Mouse (Mus musculus) midbrain, postnatal 0 days (tissue): ENCODE data around the gene Cdiptos. TPM values are rescaled to one million over a fixed set of nuclear protein-coding genes. Genes with fewer than 3 reads are reported as not detected.

Experiments
- ATAC-seq: fragments of 200-750 bp; cut with Nextera tagmentation; 2 replicates; pipeline ENCODE4 v1.8.0; 2017; ENCODE audit warnings: moderate number of reproducible peaks, mild to moderate bottlenecking, moderate TSS enrichment, moderate library complexity; ENCODE audit not compliant: low FRiP score
- DNase-seq: peaks from one replicate; pipeline ENCODE4 v3.0.0-alpha.2; 2015; ENCODE audit warnings: low spot score
- H3K27ac ChIP-seq: fragments of 300-500 bp; sonication (generic); 2 replicates; pipeline ENCODE4 v1.5.1; 2014; ENCODE audit warnings: low read depth, mild to moderate bottlenecking, low read length, mixed read lengths
- H3K27me3 ChIP-seq: fragments of 300-500 bp; sonication (generic); 2 replicates; pipeline ENCODE4 v1.6.1; 2014; ENCODE audit warnings: low read length, control low read depth, mixed read lengths; ENCODE audit not compliant: insufficient read depth
- H3K36me3 ChIP-seq: fragments of 300-500 bp; sonication (generic); 2 replicates; pipeline ENCODE4 v1.6.1; 2014; ENCODE audit warnings: low read length, control low read depth, mixed read lengths; ENCODE audit not compliant: insufficient read depth
- H3K4me1 ChIP-seq: fragments of 300-500 bp; sonication (generic); 2 replicates; pipeline ENCODE4 v1.6.1; 2014; ENCODE audit warnings: mild to moderate bottlenecking, control low read depth, antibody characterized with exemption, low read length, mixed read lengths; ENCODE audit not compliant: insufficient read depth
- H3K4me2 ChIP-seq: fragments of 300-500 bp; sonication (generic); 2 replicates; pipeline ENCODE4 v1.6.1; 2014; ENCODE audit warnings: low read depth, mild to moderate bottlenecking, low read length, mixed read lengths; ENCODE audit not compliant: poor library complexity, severe bottlenecking
- H3K4me3 ChIP-seq: fragments of 300-500 bp; sonication (generic); 2 replicates; pipeline ENCODE4 v1.5.1; 2014; ENCODE audit warnings: low read depth, mild to moderate bottlenecking, low read length, moderate library complexity
- H3K9ac ChIP-seq: fragments of 300-500 bp; sonication (generic); replicated peaks from 2 replicates; pipeline ENCODE4 v1.6.1; 2014; ENCODE audit warnings: mild to moderate bottlenecking, low read length, moderate library complexity, mixed read lengths; ENCODE audit not compliant: poor library complexity, severe bottlenecking
- H3K9me3 ChIP-seq: fragments of 300-500 bp; sonication (generic); 2 replicates; pipeline ENCODE4 v1.6.1; 2016; ENCODE audit warnings: low read length, control low read depth
- CTCF ChIP-seq: IDR thresholded peaks from 2 replicates; pipeline ENCODE4 v1.5.1; 2016; ENCODE audit warnings: antibody characterized with exemption, mild to moderate bottlenecking
- WGBS: fragments of 180-500 bp; shearing (Covaris S2); extraction: QIAGEN DNeasy Blood & Tissue Kit; methylation state at CpG from one replicate; pipeline ENCODE4 v1.1.7; 2014; 5-methylcytosine and 5-hydroxymethylcytosine counted together
- polyA plus RNA-seq: library from polyadenylated mRNA; unstranded; fragments of >200 nt; fragmentation: Nextera tagmentation; extraction: Ambion mirVana; gene quantifications from 2 replicates; pipeline ENCODE4 v1.2.1, GENCODE M21; 2015
- total RNA-seq: library from RNA; depleted of rRNA; stranded (reverse); fragments of >200 nt; gene quantifications from 2 replicates; pipeline ENCODE4 v1.2.3, GENCODE M21; 2014

Gene Cdiptos
- total and polyA plus RNA-seq, 2 experiments from 2014 or later: 0.79 TPM; not detected in 1

GRCm38 (mm10) chr7:126949793-126950646 is 25.9 kb downstream of the Cdiptos start, which contains the start of gene Sez6l2:
TSS of gene Sez6l2 (plus strand) at chr7:126950563.
- peak; percentile 91 for DNase-seq
- peak; percentile 91 for ATAC-seq
- Histone ChIP-seq H3K9ac (peak within 1 kb of the TSS; percentile 86), H3K4me2 (peak within 1 kb of the TSS; percentile 95), H3K27ac (peak within 1 kb of the TSS; percentile 95), H3K27me3 (no peaks in the 10 kb centered on the region), H3K4me3 (peak within 1 kb of the TSS; percentile 63), H3K4me1 (peaks cover 19% of the 10 kb centered on the region), H3K9me3 (no peaks in the 10 kb centered on the region), H3K36me3 (peaks cover 19% of the 10 kb centered on the region)
- TF ChIP-seq CTCF: no peak
- WGBS: under 1% methylated on average over 40 of the region's 42 CpGs

- peaks cover 25% of the 10 kb centered on the region for H3K36me3 ChIP-seq
- DNase-seq: peak; percentile 75
- H3K9me3 ChIP-seq: no peaks in the 10 kb centered on the region
- peak within 1 kb of the TSS; percentile 95 for H3K4me2 ChIP-seq
- peak; percentile 70 for ATAC-seq
- peak within 1 kb of the TSS; percentile 86 for H3K9ac ChIP-seq
- no peaks in the 10 kb centered on the region for H3K27me3 ChIP-seq
- H3K27ac ChIP-seq: peak within 1 kb of the TSS; percentile 95
- peaks cover 19% of the 10 kb centered on the region for H3K4me1 ChIP-seq
- TF ChIP-seq CTCF: no peak
- WGBS: under 1% methylated on average over 20 of the region's 21 CpGs
- H3K4me3 ChIP-seq: peak within 1 kb of the TSS; percentile 63
Measured at GRCm38 (mm10) chr7:126949403-126949792, 26.5 kb downstream of the Cdiptos start, which contains the start of gene Asphd1. TSS of gene Asphd1 (minus strand) at chr7:126949582.

- Histone ChIP-seq H3K9me3 (no peaks in the 10 kb centered on the region), H3K27ac (peak overlapping the region; percentile 95), H3K4me2 (peak overlapping the region; percentile 95), H3K4me3 (peak overlapping the region; percentile 63), H3K27me3 (no peaks in the 10 kb centered on the region), H3K36me3 (peaks cover 26% of the 10 kb centered on the region), H3K4me1 (peaks cover 19% of the 10 kb centered on the region), H3K9ac (peak overlapping the region; percentile 86)
- no peak for ATAC-seq
- no peak for DNase-seq
- no peak for TF ChIP-seq CTCF
- 69% methylated on average over 10 of the region's 10 CpGs for WGBS
Measured at GRCm38 (mm10) chr7:126948626-126949025, 27.3 kb downstream of the Cdiptos start.

DNA sequence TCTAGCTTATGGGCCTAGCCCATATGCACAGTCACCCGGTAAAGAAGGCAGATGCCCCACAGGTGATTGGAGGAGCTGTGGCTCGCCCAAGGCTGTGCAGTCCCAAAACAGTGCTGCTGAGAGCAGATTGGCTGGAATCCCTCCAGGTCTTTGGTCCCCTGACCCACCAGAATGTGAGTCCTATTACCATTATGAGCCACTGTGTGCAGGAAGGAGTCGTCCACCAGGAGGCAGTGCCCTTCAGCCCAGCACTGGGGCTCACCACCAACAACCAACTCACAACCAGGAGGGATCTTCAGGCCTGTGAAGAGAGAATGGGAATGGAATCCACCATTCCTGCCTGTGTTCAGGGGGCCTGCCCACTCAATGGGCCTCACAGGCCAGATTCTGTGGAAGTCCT is 29.4 kb downstream of the Cdiptos start:
- WGBS: 39% methylated on average over 3 of the region's 3 CpGs
- Histone ChIP-seq H3K4me2 (no peak overlapping the region; the same call in 1 of the 2 replicates), H3K27me3 (no peaks in the 10 kb centered on the region), H3K9me3 (no peaks in the 10 kb centered on the region), H3K36me3 (peaks cover 28% of the 10 kb centered on the region), H3K4me3 (no peak overlapping the region), H3K4me1 (peaks cover 8% of the 10 kb centered on the region; the same call in 1 of the 2 replicates), H3K9ac (no peak overlapping the region), H3K27ac (no peak overlapping the region)
- DNase-seq (peak; percentile 46), ATAC-seq (no peak)
- TF ChIP-seq CTCF: peak; percentile 72

DNA sequence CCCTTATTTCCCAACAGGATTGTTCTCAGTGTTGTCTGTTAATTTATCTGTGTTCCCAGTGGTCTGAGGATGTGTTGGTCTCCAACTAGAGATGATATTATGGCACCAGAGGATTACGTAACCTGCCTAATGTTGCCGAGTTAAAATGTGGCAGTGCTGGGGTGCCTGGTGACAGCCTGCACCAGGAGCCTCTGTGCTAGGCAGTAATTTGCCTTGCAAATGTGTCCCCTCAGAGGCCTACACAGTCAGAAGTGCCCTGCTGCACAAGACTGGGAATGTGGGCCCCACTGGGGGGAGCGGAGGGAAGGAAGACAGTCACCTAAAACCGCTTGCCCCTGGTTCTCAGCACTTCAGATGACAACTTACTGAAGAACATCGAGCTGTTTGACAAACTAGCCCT is 34.1 kb downstream of the Cdiptos start:
- no peak overlapping the region for H3K4me2 ChIP-seq
- H3K27me3 ChIP-seq: no peaks in the 10 kb centered on the region
- 47% methylated on average over 5 of the region's 5 CpGs for WGBS
- no peak overlapping the region for H3K4me3 ChIP-seq
- no peak for TF ChIP-seq CTCF
- H3K36me3 ChIP-seq: peaks cover 40% of the 10 kb centered on the region
- no peaks in the 10 kb centered on the region for H3K9me3 ChIP-seq
- H3K4me1 ChIP-seq: no peaks in the 10 kb centered on the region
- DNase-seq: no peak
- no peak overlapping the region for H3K9ac ChIP-seq
- ATAC-seq: no peak
- H3K27ac ChIP-seq: no peak overlapping the region

DNA sequence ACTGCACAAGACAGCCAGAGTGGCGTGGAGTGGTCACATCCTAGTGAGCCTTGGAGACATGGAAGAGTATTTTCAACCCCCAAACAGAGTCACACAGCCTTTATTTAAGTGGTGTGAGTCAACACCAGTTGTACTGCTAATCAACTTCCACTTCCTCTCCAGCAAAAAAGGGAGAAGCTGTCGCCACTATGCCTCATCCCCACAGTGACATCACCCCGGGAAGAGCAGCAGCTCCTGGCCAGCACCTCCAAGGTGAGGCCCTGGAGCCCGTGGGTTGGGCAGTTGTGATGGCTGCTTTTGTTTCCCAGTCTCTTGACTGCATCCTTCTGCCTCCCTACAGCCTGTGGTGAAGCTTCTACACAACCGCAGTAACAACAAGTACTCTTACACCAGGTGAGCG is 34.7 kb downstream of the Cdiptos start:
- H3K27ac ChIP-seq: no peak overlapping the region
- no peak overlapping the region for H3K9ac ChIP-seq
- peaks cover 42% of the 10 kb centered on the region for H3K36me3 ChIP-seq
- no peak for DNase-seq
- H3K27me3 ChIP-seq: no peaks in the 10 kb centered on the region
- H3K4me1 ChIP-seq: no peaks in the 10 kb centered on the region
- ATAC-seq: no peak
- TF ChIP-seq CTCF: no peak
- WGBS: 51% methylated on average over 6 of the region's 6 CpGs
- no peaks in the 10 kb centered on the region for H3K9me3 ChIP-seq
- no peak overlapping the region for H3K4me2 ChIP-seq
- no peak overlapping the region for H3K4me3 ChIP-seq
